ENCODE assay signal across 27 mouse cellular contexts in the genomic region with DNA sequence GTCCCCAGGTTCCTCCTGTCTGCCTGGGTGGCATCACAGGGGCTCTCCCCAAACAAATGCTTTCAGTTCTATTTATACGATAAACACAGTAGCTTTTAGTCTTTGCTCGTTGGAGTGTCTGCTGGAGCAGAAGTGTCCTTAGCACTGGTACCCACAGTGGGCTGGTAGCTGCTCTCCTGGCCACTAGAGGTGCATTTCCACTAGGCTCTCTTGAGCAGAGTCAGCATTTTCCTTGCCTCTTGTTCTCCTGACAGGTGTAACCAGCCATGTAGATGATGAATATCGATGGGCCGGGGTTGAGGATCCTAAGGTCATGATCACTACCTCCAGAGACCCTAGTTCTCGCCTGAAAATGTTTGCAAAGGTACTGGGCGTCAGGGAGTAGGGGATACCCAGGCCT. TPM values are rescaled to one million over a fixed set of nuclear protein-coding genes. Genes with fewer than 3 reads are reported as not detected.
DNase-seq lines count a peak whose midpoint lies in the region; ATAC-seq and TF ChIP-seq lines count a peak whose summit lies in the region.
"Had no signal": no experiment of that assay in that cellular context is flagged by ENCODE, and none has a peak within 500 bp of the region (broad histone marks: within the 10 kb centered on the region; RNA-seq: fewer than 3 reads in every experiment).

No protein-coding gene starts in this region.

- no peak overlapping the region for H3K4me2 ChIP-seq in hindbrain, postnatal 0 days (ENCODE audit: low read depth, low read length)
- H3K4me2 ChIP-seq in hindbrain, embryonic 12.5 days (replicated peaks): no peak overlapping the region
- H3K4me2 ChIP-seq: embryonic facial prominence, embryonic 12.5 days; forebrain, embryonic 12.5 days had no signal

- peaks cover 8% of the 10 kb centered on the region; the same call in 1 of the 2 replicates for H3K4me1 ChIP-seq in hindbrain, postnatal 0 days (ENCODE audit: insufficient read depth, low read length)
- H3K4me1 ChIP-seq in hindbrain, embryonic 12.5 days: peaks cover 18% of the 10 kb centered on the region

- ATAC-seq in hindbrain, postnatal 0 days: no peak
- no peak for ATAC-seq in hindbrain, embryonic 12.5 days (ENCODE audit: low FRiP score)
- no peak for ATAC-seq in erythroblast, adult 5-6 weeks (replicated peaks; ENCODE audit: low FRiP score, poor library complexity, severe bottlenecking)
- ATAC-seq: activated CD4-positive, CD25-positive, alpha-beta regulatory T cell, adult 4 months; CD4-positive, CD25-positive, alpha-beta regulatory T cell, adult 4 months; forebrain, embryonic 14.5 days; forebrain, embryonic 16.5 days; Patski had no signal

- H3K27ac ChIP-seq in hindbrain, postnatal 0 days: no peak overlapping the region
- H3K27ac ChIP-seq in hindbrain, embryonic 12.5 days: no peak overlapping the region
- no peak overlapping the region for H3K27ac ChIP-seq in layer of hippocampus, adult 2 months
- H3K27ac ChIP-seq: embryonic facial prominence, embryonic 10.5 days; embryonic facial prominence, embryonic 12.5 days; forebrain, embryonic 10.5 days; forebrain, embryonic 12.5 days had no signal

- peaks cover 41% of the 10 kb centered on the region for H3K36me3 ChIP-seq in hindbrain, postnatal 0 days (ENCODE audit: insufficient read depth, low read length)
- peaks cover 42% of the 10 kb centered on the region for H3K36me3 ChIP-seq in hindbrain, embryonic 12.5 days

- no peaks in the 10 kb centered on the region for H3K9me3 ChIP-seq in hindbrain, postnatal 0 days (ENCODE audit: low read length)
- no peaks in the 10 kb centered on the region for H3K9me3 ChIP-seq in hindbrain, embryonic 12.5 days (replicated peaks)
- H3K9me3 ChIP-seq: embryonic facial prominence, embryonic 10.5 days; embryonic facial prominence, embryonic 12.5 days; forebrain, embryonic 10.5 days; forebrain, embryonic 12.5 days; G1E had no signal

- H3K4me3 ChIP-seq in hindbrain, postnatal 0 days (ENCODE audit: low read length): no peak overlapping the region
- no peak overlapping the region for H3K4me3 ChIP-seq in hindbrain, embryonic 12.5 days
- no peak overlapping the region for H3K4me3 ChIP-seq in layer of hippocampus, adult 2 months
- H3K4me3 ChIP-seq: embryonic facial prominence, embryonic 10.5 days; embryonic facial prominence, embryonic 12.5 days; erythroblast, embryonic 14.5 days; forebrain, embryonic 10.5 days; forebrain, embryonic 12.5 days had no signal

- no peaks in the 10 kb centered on the region for H3K27me3 ChIP-seq in hindbrain, postnatal 0 days (ENCODE audit: insufficient read depth, low read length)
- no peaks in the 10 kb centered on the region for H3K27me3 ChIP-seq in hindbrain, embryonic 12.5 days
- H3K27me3 ChIP-seq: embryonic facial prominence, embryonic 12.5 days; forebrain, embryonic 12.5 days; Patski had no signal

- WGBS in hindbrain, postnatal 0 days: 95% methylated on average over 6 of the region's 6 CpGs
- WGBS in hindbrain, embryonic 12.5 days: 95% methylated on average over 6 of the region's 6 CpGs

- DNase-seq in hindbrain, postnatal 0 days (ENCODE audit: low spot score): no peak
- DNase-seq in layer of hippocampus, adult 2 months (ENCODE audit: low spot score in 2 of 2): no peak
- DNase-seq in layer of hippocampus, postnatal 25 days (ENCODE audit: extremely low spot score in 1 of 2, low spot score in 1 of 2): no peak
- DNase-seq: adrenal gland, adult 8-10 months; adrenal gland, postnatal 14 days; adrenal gland, postnatal 36 days; B cell, adult 2 months; cerebellum, adult 2 months; cerebellum, adult 9-10 months; cerebellum, postnatal 10 days; cerebellum, postnatal 25 days had no signal

- H3K9ac ChIP-seq in hindbrain, postnatal 0 days (replicated peaks; ENCODE audit: low read length): no peak overlapping the region
- H3K9ac ChIP-seq in hindbrain, embryonic 12.5 days: no peak overlapping the region
- H3K9ac ChIP-seq: embryonic facial prominence, embryonic 12.5 days; forebrain, embryonic 12.5 days had no signal

- peak; percentile 25; the same call in 1 of the 2 replicates for TF ChIP-seq CTCF in hindbrain, postnatal 0 days (IDR thresholded peaks at IDR 0.05; ENCODE audit: low read depth)
- peak; percentile 19; the same call in 1 of the 2 replicates for TF ChIP-seq CTCF in layer of hippocampus, adult 2 months (conservative IDR thresholded peaks at IDR 0.05)

RNA-seq across cellular contexts. Expression of gene Imp4, which starts 3.5 kb away (rescaled TPM):
- total RNA-seq in hindbrain, postnatal 0 days (2014; rRNA removed): 21.5 and 30.7 TPM in 2 replicates
- 41.3 and 47.7 TPM in 2 replicates for polyA plus RNA-seq in hindbrain, postnatal 0 days (2015; fragmentation: Nextera tagmentation; extraction: Ambion mirVana)
- polyA plus RNA-seq in hindbrain, embryonic 12.5 days (2016; fragmentation: Nextera tagmentation; extraction: Ambion mirVana): 69.7 and 70.1 TPM in 2 replicates
- total RNA-seq in layer of hippocampus, adult 2 months (2021): 10 to 100 TPM; 34.5 to 36.6 TPM
- total RNA-seq in layer of hippocampus, postnatal 25 days (2021): 10 to 100 TPM; 31.4 to 35.8 TPM
- 20.5 and 20.6 TPM in 2 replicates for total RNA-seq in erythroblast, adult 5-6 weeks (2015; ENCODE audit: low replicate concordance)
- total RNA-seq in erythroblast, adult 5-6 weeks (2017; ENCODE audit: low replicate concordance): 5.8 and 6.1 TPM in 2 replicates

RNA-seq across cellular contexts. Expression of gene Ccdc115, which starts 3.7 kb away (rescaled TPM):
- total RNA-seq in hindbrain, postnatal 0 days (2014; rRNA removed): 38.3 and 47.8 TPM in 2 replicates
- 51.7 and 52.0 TPM in 2 replicates for polyA plus RNA-seq in hindbrain, postnatal 0 days (2015; fragmentation: Nextera tagmentation; extraction: Ambion mirVana)
- polyA plus RNA-seq in hindbrain, embryonic 12.5 days (2016; fragmentation: Nextera tagmentation; extraction: Ambion mirVana): 61.4 and 62.9 TPM in 2 replicates
- 10 to 100 TPM; 19.2 to 20.3 TPM for total RNA-seq in layer of hippocampus, adult 2 months (2021)
- 10 to 100 TPM; 17.6 to 18.4 TPM for total RNA-seq in layer of hippocampus, postnatal 25 days (2021)
- total RNA-seq in erythroblast, adult 5-6 weeks (2015; ENCODE audit: low replicate concordance): 21.1 and 25.5 TPM in 2 replicates
- 9.9 and 12.1 TPM in 2 replicates for total RNA-seq in erythroblast, adult 5-6 weeks (2017; ENCODE audit: low replicate concordance)

RNA-seq across cellular contexts. Expression of gene Ptpn18, which starts 16.4 kb away (rescaled TPM):
- total RNA-seq in hindbrain, postnatal 0 days (2014; rRNA removed): 0.25 and 0.63 TPM in 2 replicates
- 6.7 and 6.9 TPM in 2 replicates for polyA plus RNA-seq in hindbrain, postnatal 0 days (2015; fragmentation: Nextera tagmentation; extraction: Ambion mirVana)
- 6.9 and 12.0 TPM in 2 replicates for polyA plus RNA-seq in hindbrain, embryonic 12.5 days (2016; fragmentation: Nextera tagmentation; extraction: Ambion mirVana)
- total RNA-seq in layer of hippocampus, adult 2 months (2021): 1 to 10 TPM; 5.0 to 6.3 TPM
- total RNA-seq in layer of hippocampus, postnatal 25 days (2021): 1 to 10 TPM; 4.3 to 5.6 TPM
- total RNA-seq in erythroblast, adult 5-6 weeks (2015; ENCODE audit: low replicate concordance): 7.3 and 13.4 TPM in 2 replicates
- 23.1 and 47.7 TPM in 2 replicates for total RNA-seq in erythroblast, adult 5-6 weeks (2017; ENCODE audit: low replicate concordance)

RNA-seq across cellular contexts. Expression of gene Prss39, which starts 55.1 kb away (rescaled TPM):
- total RNA-seq in hindbrain, postnatal 0 days (2014; rRNA removed): not detected in 2 replicates
- not detected in 2 replicates for polyA plus RNA-seq in hindbrain, postnatal 0 days (2015; fragmentation: Nextera tagmentation; extraction: Ambion mirVana)
- not detected in 2 replicates for polyA plus RNA-seq in hindbrain, embryonic 12.5 days (2016; fragmentation: Nextera tagmentation; extraction: Ambion mirVana)
- not detected for total RNA-seq in layer of hippocampus, adult 2 months (2021)
- not detected for total RNA-seq in layer of hippocampus, postnatal 25 days (2021)
- not detected in 2 replicates for total RNA-seq in erythroblast, adult 5-6 weeks (2015; ENCODE audit: low replicate concordance)
- not detected in 2 replicates for total RNA-seq in erythroblast, adult 5-6 weeks (2017; ENCODE audit: low replicate concordance)
- total RNA-seq: adrenal gland, adult 18-20 months; adrenal gland, adult 8-10 months; adrenal gland, postnatal 14 days; adrenal gland, postnatal 36 days had no signal
- polyA plus RNA-seq: CD4-positive, CD25-positive, alpha-beta regulatory T cell, adult 4 months; cerebellum, adult 2 months; cortical plate, adult 2 months; embryonic facial prominence, embryonic 10.5 days; embryonic facial prominence, embryonic 12.5 days; embryonic facial prominence, embryonic 14.5 days; erythroblast, embryonic 14.5 days; forebrain, embryonic 10.5 days; forebrain, embryonic 12.5 days; forebrain, embryonic 14.5 days; forebrain, embryonic 16.5 days; G1E; Patski had no signal
